Mouse (Mus musculus): ENCODE data around the gene Mfsd12. TPM values are rescaled to one million over a fixed set of nuclear protein-coding genes. Genes with fewer than 3 reads are reported as not detected.

Gene Mfsd12
- polyA plus RNA-seq, 1 experiment from 2014 or later = 4.7 TPM

- Histone ChIP-seq H3K4me2 (no peak overlapping the region), H3K27me3 (ENCODE audit: control insufficient read depth, insufficient read depth, low read length) (peaks cover 21% of the 10 kb centered on the region), H3K9me3 (replicated peaks; ENCODE audit: control insufficient read depth, low read length) (no peaks in the 10 kb centered on the region), H3K9ac (ENCODE audit: low read depth, low read length) (no peak overlapping the region), H3K36me3 (ENCODE audit: control insufficient read depth, insufficient read depth, low read length) (peaks cover 13% of the 10 kb centered on the region; the same call in 1 of the 2 replicates), H3K4me3 (ENCODE audit: low read depth, low read length) (no peak overlapping the region), H3K4me1 (ENCODE audit: control insufficient read depth, insufficient read depth, low read length) (peaks cover 59% of the 10 kb centered on the region), H3K27ac (ENCODE audit: low read depth, low read length) (peak overlapping the region; percentile 88)
- ATAC-seq (replicated peaks; ENCODE audit: insufficient number of reproducible peaks, low FRiP score, low TSS enrichment) = no peak
- WGBS (ENCODE audit: insufficient replicate concordance) = 60% methylated on average over 10 of the region's 10 CpGs
Measured at GRCm38 (mm10) chr10:81403511-81403910, 46.2 kb downstream of the Mfsd12 start.

- peaks cover 65% of the 10 kb centered on the region for H3K4me1 ChIP-seq (ENCODE audit: control insufficient read depth, insufficient read depth, low read length)
- H3K9me3 ChIP-seq (replicated peaks; ENCODE audit: control insufficient read depth, low read length) = no peaks in the 10 kb centered on the region
- peak overlapping the region; percentile 29; the same call in 1 of the 2 replicates for H3K27ac ChIP-seq (ENCODE audit: low read depth, low read length)
- WGBS (ENCODE audit: insufficient replicate concordance) = 18% methylated on average over 9 of the region's 9 CpGs
- H3K4me3 ChIP-seq (ENCODE audit: low read depth, low read length) = no peak overlapping the region
- peaks cover 13% of the 10 kb centered on the region; the same call in 1 of the 2 replicates for H3K36me3 ChIP-seq (ENCODE audit: control insufficient read depth, insufficient read depth, low read length)
- peaks cover 21% of the 10 kb centered on the region for H3K27me3 ChIP-seq (ENCODE audit: control insufficient read depth, insufficient read depth, low read length)
- no peak for ATAC-seq (replicated peaks; ENCODE audit: insufficient number of reproducible peaks, low FRiP score, low TSS enrichment)
- no peak overlapping the region for H3K9ac ChIP-seq (ENCODE audit: low read depth, low read length)
- H3K4me2 ChIP-seq = no peak overlapping the region
Measured at GRCm38 (mm10) chr10:81404082-81404481, 46.8 kb downstream of the Mfsd12 start.

GRCm38 (mm10) chr10:81404720-81405119 is 47.4 kb downstream of the Mfsd12 start:
- peak overlapping the region; percentile 29; the same call in 1 of the 2 replicates for H3K27ac ChIP-seq (ENCODE audit: low read depth, low read length)
- no peak overlapping the region for H3K9ac ChIP-seq (ENCODE audit: low read depth, low read length)
- H3K4me3 ChIP-seq (ENCODE audit: low read depth, low read length) = no peak overlapping the region
- peaks cover 21% of the 10 kb centered on the region for H3K27me3 ChIP-seq (ENCODE audit: control insufficient read depth, insufficient read depth, low read length)
- no peaks in the 10 kb centered on the region for H3K9me3 ChIP-seq (replicated peaks; ENCODE audit: control insufficient read depth, low read length)
- peaks cover 11% of the 10 kb centered on the region; the same call in 1 of the 2 replicates for H3K36me3 ChIP-seq (ENCODE audit: control insufficient read depth, insufficient read depth, low read length)
- 0 out of 2 replicates have a peak overlapping the region, but pooled peaks have one; percentile 1 for H3K4me2 ChIP-seq
- no peak for ATAC-seq (replicated peaks; ENCODE audit: insufficient number of reproducible peaks, low FRiP score, low TSS enrichment)
- WGBS (ENCODE audit: insufficient replicate concordance) = 58% methylated on average over 18 of the region's 18 CpGs
- peaks cover 72% of the 10 kb centered on the region for H3K4me1 ChIP-seq (ENCODE audit: control insufficient read depth, insufficient read depth, low read length)

GRCm38 (mm10) chr10:81405588-81406201 is 48.4 kb downstream of the Mfsd12 start:
- ATAC-seq (replicated peaks; ENCODE audit: insufficient number of reproducible peaks, low FRiP score, low TSS enrichment) = no peak
- Histone ChIP-seq H3K27me3 (ENCODE audit: control insufficient read depth, insufficient read depth, low read length) (peaks cover 14% of the 10 kb centered on the region), H3K36me3 (ENCODE audit: control insufficient read depth, insufficient read depth, low read length) (peaks cover 5% of the 10 kb centered on the region; the same call in 1 of the 2 replicates), H3K9ac (ENCODE audit: low read depth, low read length) (no peak overlapping the region), H3K4me1 (ENCODE audit: control insufficient read depth, insufficient read depth, low read length) (peaks cover 81% of the 10 kb centered on the region), H3K4me2 (peak overlapping the region; percentile 41), H3K27ac (ENCODE audit: low read depth, low read length) (no peak overlapping the region), H3K4me3 (ENCODE audit: low read depth, low read length) (peak overlapping the region; percentile 36; the same call in 1 of the 2 replicates), H3K9me3 (replicated peaks; ENCODE audit: control insufficient read depth, low read length) (no peaks in the 10 kb centered on the region)
- 39% methylated on average over 13 of the region's 13 CpGs for WGBS (ENCODE audit: insufficient replicate concordance)

- peaks cover 5% of the 10 kb centered on the region; the same call in 1 of the 2 replicates for H3K36me3 ChIP-seq (ENCODE audit: control insufficient read depth, insufficient read depth, low read length)
- H3K27ac ChIP-seq (ENCODE audit: low read depth, low read length) = peak overlapping the region; percentile 36
- peak overlapping the region; percentile 58 for H3K9ac ChIP-seq (ENCODE audit: low read depth, low read length)
- peak overlapping the region; percentile 41 for H3K4me2 ChIP-seq
- ATAC-seq (replicated peaks; ENCODE audit: insufficient number of reproducible peaks, low FRiP score, low TSS enrichment) = no peak
- H3K9me3 ChIP-seq (replicated peaks; ENCODE audit: control insufficient read depth, low read length) = no peaks in the 10 kb centered on the region
- WGBS (ENCODE audit: insufficient replicate concordance) = 18% methylated on average over 24 of the region's 24 CpGs
- peaks cover 12% of the 10 kb centered on the region; the same call in 1 of the 2 replicates for H3K27me3 ChIP-seq (ENCODE audit: control insufficient read depth, insufficient read depth, low read length)
- H3K4me1 ChIP-seq (ENCODE audit: control insufficient read depth, insufficient read depth, low read length) = peaks cover 81% of the 10 kb centered on the region
- H3K4me3 ChIP-seq (ENCODE audit: low read depth, low read length) = peak overlapping the region; percentile 36
Measured at GRCm38 (mm10) chr10:81406504-81407440, 49.5 kb downstream of the Mfsd12 start.

- Histone ChIP-seq H3K4me3 (ENCODE audit: low read depth, low read length) (peak overlapping the region; percentile 36), H3K4me1 (ENCODE audit: control insufficient read depth, insufficient read depth, low read length) (peaks cover 81% of the 10 kb centered on the region), H3K9me3 (replicated peaks; ENCODE audit: control insufficient read depth, low read length) (no peaks in the 10 kb centered on the region), H3K4me2 (peak overlapping the region; percentile 41), H3K27me3 (ENCODE audit: control insufficient read depth, insufficient read depth, low read length) (peaks cover 12% of the 10 kb centered on the region; the same call in 1 of the 2 replicates), H3K9ac (ENCODE audit: low read depth, low read length) (peak overlapping the region; percentile 58), H3K36me3 (ENCODE audit: control insufficient read depth, insufficient read depth, low read length) (peaks cover 5% of the 10 kb centered on the region; the same call in 1 of the 2 replicates), H3K27ac (ENCODE audit: low read depth, low read length) (peak overlapping the region; percentile 72)
- ATAC-seq (replicated peaks; ENCODE audit: insufficient number of reproducible peaks, low FRiP score, low TSS enrichment) = 0 out of 2 replicates have a peak, but pooled peaks have one; percentile 13
- 20% methylated on average over 31 of the region's 31 CpGs for WGBS (ENCODE audit: insufficient replicate concordance)
Measured at GRCm38 (mm10) chr10:81407539-81408423, 50.5 kb downstream of the Mfsd12 start.

- Histone ChIP-seq H3K36me3 (ENCODE audit: control insufficient read depth, insufficient read depth, low read length) (peaks cover 5% of the 10 kb centered on the region; the same call in 1 of the 2 replicates), H3K27ac (ENCODE audit: low read depth, low read length) (peak overlapping the region; percentile 72), H3K4me1 (ENCODE audit: control insufficient read depth, insufficient read depth, low read length) (peaks cover 81% of the 10 kb centered on the region), H3K9ac (ENCODE audit: low read depth, low read length) (0 out of 2 replicates have a peak overlapping the region, but pooled peaks have one; percentile 16), H3K4me3 (ENCODE audit: low read depth, low read length) (no peak overlapping the region), H3K9me3 (replicated peaks; ENCODE audit: control insufficient read depth, low read length) (no peaks in the 10 kb centered on the region), H3K4me2 (peak overlapping the region; percentile 20), H3K27me3 (ENCODE audit: control insufficient read depth, insufficient read depth, low read length) (peaks cover 11% of the 10 kb centered on the region; the same call in 1 of the 2 replicates)
- no peak for ATAC-seq (replicated peaks; ENCODE audit: insufficient number of reproducible peaks, low FRiP score, low TSS enrichment)
- WGBS (ENCODE audit: insufficient replicate concordance) = 36% methylated on average over 13 of the region's 13 CpGs
Measured at GRCm38 (mm10) chr10:81408424-81408729, 51.1 kb downstream of the Mfsd12 start.
